Mouse (Mus musculus) Muller cell, postnatal 12 days (primary cell): ENCODE results near the gene Cdh4.

Source experiments
- DNase-seq: peaks from one replicate; pipeline ENCODE4 v3.0.0-alpha.2; 2015; ENCODE audit errors: inconsistent ontology term

The Cdh4 gene

GRCm38 (mm10) chr2:179723401-179723800 is 281.2 kb downstream of the Cdh4 start:
- no peak for DNase-seq

- DNase-seq = no peak
These were observed 286.8 kb downstream of the Cdh4 start for GRCm38 (mm10) chr2:179729002-179729401.

- no peak for DNase-seq
These were observed 287.6 kb downstream of the Cdh4 start for GRCm38 (mm10) chr2:179729802-179730201.

GRCm38 (mm10) chr2:179733141-179733831 is 291.1 kb downstream of the Cdh4 start:
- peak; percentile 72 for DNase-seq

- no peak for DNase-seq
These were observed 300.2 kb downstream of the Cdh4 start for GRCm38 (mm10) chr2:179742419-179742818.

- no peak for DNase-seq
These were observed 300.6 kb downstream of the Cdh4 start for GRCm38 (mm10) chr2:179742828-179743227.

- DNase-seq = no peak
These were observed 304.3 kb downstream of the Cdh4 start for GRCm38 (mm10) chr2:179746491-179746890.

- DNase-seq = no peak
These were observed 307.2 kb downstream of the Cdh4 start for GRCm38 (mm10) chr2:179749399-179749798.

GRCm38 (mm10) chr2:179753811-179754210 is 311.6 kb downstream of the Cdh4 start:
- DNase-seq = no peak

GRCm38 (mm10) chr2:179754776-179755175 is 312.5 kb downstream of the Cdh4 start:
- no peak for DNase-seq

GRCm38 (mm10) chr2:179761718-179762441 is 319.6 kb downstream of the Cdh4 start:
- no peak for DNase-seq

GRCm38 (mm10) chr2:179762521-179763305 is 320.5 kb downstream of the Cdh4 start:
- DNase-seq = peak; percentile 58

GRCm38 (mm10) chr2:179764460-179764859 is 322.2 kb downstream of the Cdh4 start:
- DNase-seq = no peak

- no peak for DNase-seq
These were observed 324.7 kb downstream of the Cdh4 start for GRCm38 (mm10) chr2:179766664-179767526.

GRCm38 (mm10) chr2:179767527-179767849 is 325.3 kb downstream of the Cdh4 start:
- no peak for DNase-seq

GRCm38 (mm10) chr2:179769137-179769536 is 326.9 kb downstream of the Cdh4 start:
- no peak for DNase-seq

- no peak for DNase-seq
These were observed 327.7 kb downstream of the Cdh4 start for GRCm38 (mm10) chr2:179769943-179770342.

- peak; percentile 39 for DNase-seq
These were observed 332.3 kb downstream of the Cdh4 start for GRCm38 (mm10) chr2:179774440-179775110.

- DNase-seq = no peak
These were observed 333.9 kb downstream of the Cdh4 start for GRCm38 (mm10) chr2:179775999-179776705.

GRCm38 (mm10) chr2:179779266-179779665 is 337.0 kb downstream of the Cdh4 start:
- DNase-seq = no peak
